Mouse (Mus musculus): Measurements from ENCODE around the gene Gm17190. TPM values are rescaled to one million over a fixed set of nuclear protein-coding genes. Genes with fewer than 3 reads are reported as not detected.
A peak's percentile ranks its signal among the peaks of the same experiment; 100 is the strongest.

The Gm17190 gene
- total RNA-seq, 2 experiments from 2014 or later: not detected

- Histone ChIP-seq H3K27ac (no peak overlapping the region), H3K4me3 (no peak overlapping the region)
- no peak for DNase-seq (ENCODE audit: low spot score in 2 of 2)
- no peak for TF ChIP-seq CTCF (conservative IDR thresholded peaks at IDR 0.05)
These were observed 47.2 kb downstream of the Gm17190 start for GRCm38 (mm10) chr13:96129081-96129480.

DNA sequence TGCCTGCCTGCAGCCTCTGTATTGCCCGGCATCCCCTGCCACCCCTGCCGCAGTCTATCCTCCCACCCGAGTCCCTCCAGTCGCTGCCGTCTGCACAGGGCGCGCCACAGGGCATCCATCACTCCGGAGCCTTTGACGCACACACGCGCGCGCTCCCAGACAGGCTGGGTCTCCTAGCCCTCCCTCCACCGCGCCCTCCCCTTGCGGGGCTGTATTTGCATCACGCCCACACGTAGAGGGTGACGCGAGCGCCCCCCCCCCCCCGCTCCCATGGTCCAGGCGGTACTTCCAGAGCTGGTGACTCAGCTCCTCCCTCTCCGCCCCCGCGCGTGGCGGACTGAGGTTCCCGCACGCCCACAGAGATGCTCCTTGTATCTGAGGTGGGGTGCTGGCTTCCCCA, 49.2 kb downstream of the Gm17190 start:
- H3K4me3 ChIP-seq: peak overlapping the region; percentile 55
- no peak for TF ChIP-seq CTCF (conservative IDR thresholded peaks at IDR 0.05)
- H3K27ac ChIP-seq: peak overlapping the region; percentile 62
- DNase-seq (ENCODE audit: low spot score in 2 of 2): peak; percentile 51 to 53

DNA sequence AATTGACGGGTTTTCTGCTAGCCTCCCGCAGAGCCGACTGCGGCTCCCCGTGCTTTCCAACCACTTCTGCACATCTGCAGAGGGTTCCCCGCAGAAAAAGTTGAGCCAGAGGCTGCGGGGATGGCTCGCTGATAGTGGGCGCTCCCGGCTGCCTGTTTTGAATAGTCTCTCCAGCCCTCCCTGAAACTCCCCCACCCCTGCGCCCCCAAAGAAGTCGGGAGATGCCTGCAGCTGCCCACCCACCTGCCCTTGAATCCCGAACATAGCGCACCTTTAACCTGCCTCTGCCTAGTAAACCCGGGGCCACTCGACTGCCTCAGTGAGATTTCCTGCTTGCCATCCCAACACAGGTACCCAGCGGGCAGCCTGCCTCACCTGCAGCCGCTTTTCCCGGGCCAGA, 50.1 kb downstream of the Gm17190 start:
- H3K4me3 ChIP-seq: peak overlapping the region; percentile 58
- H3K27ac ChIP-seq: no peak overlapping the region; the same call in 1 of the 2 replicates
- DNase-seq (ENCODE audit: low spot score in 2 of 2): no peak
- TF ChIP-seq CTCF (conservative IDR thresholded peaks at IDR 0.05): no peak

DNA sequence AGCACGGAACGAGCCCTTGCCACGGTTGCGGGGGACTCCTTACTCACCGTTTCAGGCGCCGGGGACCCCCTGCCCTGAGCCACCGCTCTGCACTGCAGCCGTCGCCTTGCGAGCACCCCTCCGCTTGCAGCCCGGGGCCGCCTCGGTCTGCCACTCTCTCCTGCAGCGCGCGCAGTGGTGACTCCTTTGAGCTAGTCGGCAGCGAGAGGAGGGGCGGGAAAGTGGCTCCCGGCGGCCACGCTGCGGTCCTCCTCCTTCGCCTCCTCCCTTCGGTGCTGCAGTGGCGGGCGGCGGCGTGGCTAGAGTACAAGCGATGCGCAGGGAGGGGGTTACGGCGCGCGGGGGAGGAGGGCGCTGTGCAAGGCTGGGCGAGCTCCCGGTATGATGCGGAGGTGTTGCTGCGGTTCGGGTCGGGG, 50.6 kb downstream of the Gm17190 start, which contains the start of gene Sv2c:
Sv2c (minus strand) TSS at position 177 of the 416 bp plus-strand sequence.
- Histone ChIP-seq H3K4me3 (peak within 1 kb of the TSS; percentile 58), H3K27ac (peak within 1 kb of the TSS; percentile 62; the same call in 1 of the 2 replicates)
- no peak for TF ChIP-seq CTCF (conservative IDR thresholded peaks at IDR 0.05)
- peak; percentile 29 to 53 for DNase-seq (ENCODE audit: low spot score in 2 of 2)

Other genes with a start within 250 kb of the Gm17190 start
- gene Iqgap2, start 190.1 kb upstream of the Gm17190 start, total RNA-seq (2021): 10 to 100 TPM; 95.2 to 97.7 TPM
- 10 to 100 TPM; 23.1 to 23.8 TPM for gene Gm20075, start 678 bp upstream of the Gm17190 start, total RNA-seq (2021)
- gene Sv2c, start 50.5 kb downstream of the Gm17190 start, total RNA-seq (2021): 10 to 100 TPM; 15.6 to 16.5 TPM

All from layer of hippocampus, adult 2 months (tissue).